Mouse (Mus musculus): Measurements from ENCODE around the gene Bdh2. TPM values are rescaled to one million over a fixed set of nuclear protein-coding genes. Genes with fewer than 3 reads are reported as not detected.
A peak's percentile ranks its signal among the peaks of the same experiment; 100 is the strongest.

The Bdh2 gene
- polyA plus RNA-seq, 2 experiments, result 12.2 to 16.8 TPM

DNA sequence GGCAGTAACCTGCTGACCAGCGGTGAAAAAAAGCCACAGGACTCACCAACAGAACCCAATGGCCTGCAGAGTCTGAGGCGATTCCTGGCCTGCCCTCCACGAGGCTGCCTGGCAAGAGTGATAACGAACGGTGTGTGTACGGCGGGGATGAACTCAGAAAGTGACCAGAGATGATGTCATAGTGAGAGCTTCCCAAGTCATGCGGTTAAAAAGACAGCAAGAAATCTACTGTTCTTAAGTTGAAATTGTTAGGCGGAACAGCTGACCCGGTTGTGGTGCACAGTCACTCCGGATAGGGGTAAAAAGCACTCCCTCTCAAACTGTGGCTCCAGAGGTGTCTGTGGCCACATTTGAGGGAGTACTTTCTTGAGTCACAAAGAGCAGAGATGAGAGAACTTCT lies 37.3 kb downstream of the Bdh2 start:
- Histone ChIP-seq H3K9ac (ENCODE audit: low read depth, low read length, severe bottlenecking) (no peak overlapping the region), H3K4me2 (replicated peaks; ENCODE audit: low read depth, low read length, severe bottlenecking) (no peak overlapping the region), H3K4me1 (ENCODE audit: control insufficient read depth, insufficient read depth, low read length) (no peaks in the 10 kb centered on the region), H3K4me3 (replicated peaks; ENCODE audit: low read length) (no peak overlapping the region), H3K9me3 (ENCODE audit: control insufficient read depth, low read length) (peaks cover 5% of the 10 kb centered on the region; the same call in 1 of the 2 replicates), H3K27me3 (ENCODE audit: control insufficient read depth, insufficient read depth, low read length) (no peaks in the 10 kb centered on the region), H3K36me3 (ENCODE audit: control insufficient read depth, insufficient read depth, low read length) (no peaks in the 10 kb centered on the region), H3K27ac (replicated peaks; ENCODE audit: low read depth, low read length) (no peak overlapping the region)
- DNase-seq (ENCODE audit: low spot score) (no peak), ATAC-seq (ENCODE audit: low FRiP score, low read depth) (no peak)
- 88% methylated on average over 11 of the region's 11 CpGs for WGBS
- TF ChIP-seq POLR2A (IDR thresholded peaks at IDR 0.05; ENCODE audit: borderline replicate concordance, extremely low read depth, insufficient read depth, insufficient read length), result no peak

DNA sequence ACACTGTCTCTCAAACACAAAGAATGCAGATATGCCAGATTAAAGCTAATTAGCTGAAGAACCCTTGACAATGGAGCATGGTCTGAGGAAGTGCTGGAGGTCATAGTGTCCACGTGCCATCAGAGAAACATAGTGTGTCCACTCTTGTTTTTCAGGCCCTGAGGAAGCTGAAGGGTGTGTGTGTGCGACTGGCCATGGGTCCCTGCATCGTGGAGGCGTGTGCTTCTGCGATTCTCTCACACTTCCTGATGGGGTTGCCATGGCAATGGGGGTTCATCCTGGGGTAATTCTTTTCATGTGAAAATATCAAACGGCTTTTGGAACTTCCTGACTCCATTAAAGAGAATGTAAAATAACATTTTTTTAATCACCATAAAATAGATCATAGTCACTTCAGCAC lies 43.3 kb downstream of the Bdh2 start:
- Histone ChIP-seq H3K4me3 (replicated peaks; ENCODE audit: low read length) (no peak overlapping the region), H3K4me1 (ENCODE audit: control insufficient read depth, insufficient read depth, low read length) (no peaks in the 10 kb centered on the region), H3K4me2 (replicated peaks; ENCODE audit: low read depth, low read length, severe bottlenecking) (no peak overlapping the region), H3K36me3 (ENCODE audit: control insufficient read depth, insufficient read depth, low read length) (no peaks in the 10 kb centered on the region), H3K27ac (replicated peaks; ENCODE audit: low read depth, low read length) (no peak overlapping the region), H3K27me3 (ENCODE audit: control insufficient read depth, insufficient read depth, low read length) (no peaks in the 10 kb centered on the region), H3K9me3 (ENCODE audit: control insufficient read depth, low read length) (no peaks in the 10 kb centered on the region), H3K9ac (ENCODE audit: low read depth, low read length, severe bottlenecking) (no peak overlapping the region)
- ATAC-seq (ENCODE audit: low FRiP score, low read depth) (no peak), DNase-seq (ENCODE audit: low spot score) (no peak)
- no peak for TF ChIP-seq POLR2A (IDR thresholded peaks at IDR 0.05; ENCODE audit: borderline replicate concordance, extremely low read depth, insufficient read depth, insufficient read length)
- 67% methylated on average over 6 of the region's 6 CpGs for WGBS

DNA sequence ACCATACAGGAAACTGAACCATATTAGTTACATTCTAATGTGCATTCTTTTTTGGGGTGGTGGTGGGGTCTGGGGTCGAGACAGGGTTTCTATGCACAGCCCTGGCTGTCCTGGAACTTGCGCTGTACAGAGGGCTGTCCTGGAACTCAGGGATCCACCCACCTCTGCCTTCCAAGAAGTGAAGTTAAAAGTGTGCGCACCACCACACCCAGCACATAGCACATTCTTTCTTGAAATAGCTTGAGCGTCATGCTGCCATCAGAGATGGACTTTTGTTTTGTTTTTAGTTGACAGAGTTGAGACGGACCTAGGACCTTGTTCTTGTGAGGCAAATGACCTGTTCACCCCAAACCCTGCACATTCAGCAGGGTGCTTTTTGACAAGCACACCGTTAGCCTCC lies 46.2 kb downstream of the Bdh2 start:
- Histone ChIP-seq H3K36me3 (ENCODE audit: control insufficient read depth, insufficient read depth, low read length) (no peaks in the 10 kb centered on the region), H3K9me3 (ENCODE audit: control insufficient read depth, low read length) (no peaks in the 10 kb centered on the region), H3K4me1 (ENCODE audit: control insufficient read depth, insufficient read depth, low read length) (no peaks in the 10 kb centered on the region), H3K27ac (replicated peaks; ENCODE audit: low read depth, low read length) (no peak overlapping the region), H3K27me3 (ENCODE audit: control insufficient read depth, insufficient read depth, low read length) (no peaks in the 10 kb centered on the region), H3K4me2 (replicated peaks; ENCODE audit: low read depth, low read length, severe bottlenecking) (no peak overlapping the region), H3K9ac (ENCODE audit: low read depth, low read length, severe bottlenecking) (no peak overlapping the region), H3K4me3 (replicated peaks; ENCODE audit: low read length) (no peak overlapping the region)
- DNase-seq (ENCODE audit: low spot score) (no peak), ATAC-seq (ENCODE audit: low FRiP score, low read depth) (no peak)
- WGBS, result 80% methylated on average over 6 of the region's 6 CpGs
- TF ChIP-seq POLR2A (IDR thresholded peaks at IDR 0.05; ENCODE audit: borderline replicate concordance, extremely low read depth, insufficient read depth, insufficient read length), result no peak

DNA sequence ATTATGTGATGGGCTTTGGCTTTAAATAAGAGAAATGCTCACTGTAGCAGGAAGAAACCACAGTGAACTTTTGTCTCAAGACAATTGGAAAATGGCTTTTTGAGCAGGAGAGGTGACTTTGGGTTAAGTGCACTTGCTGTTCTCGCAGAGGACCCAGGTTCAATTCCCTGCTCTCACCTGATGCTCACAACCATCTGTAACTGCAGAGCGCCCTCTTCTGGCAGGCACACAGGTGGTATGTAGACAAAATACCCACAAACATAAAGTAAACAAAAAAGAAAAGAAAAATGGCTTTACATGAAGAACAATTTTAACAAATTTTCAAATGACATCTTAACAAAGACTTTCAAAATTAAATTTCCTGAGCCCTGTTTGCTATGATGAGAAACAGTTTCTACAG lies 46.6 kb downstream of the Bdh2 start:
- ATAC-seq (ENCODE audit: low FRiP score, low read depth) (no peak), DNase-seq (ENCODE audit: low spot score) (no peak)
- no peaks in the 10 kb centered on the region for H3K36me3 ChIP-seq (ENCODE audit: control insufficient read depth, insufficient read depth, low read length)
- no peak overlapping the region for H3K27ac ChIP-seq (replicated peaks; ENCODE audit: low read depth, low read length)
- no peaks in the 10 kb centered on the region for H3K4me1 ChIP-seq (ENCODE audit: control insufficient read depth, insufficient read depth, low read length)
- WGBS, result 55% methylated on average over 2 of the region's 2 CpGs
- H3K4me2 ChIP-seq (replicated peaks; ENCODE audit: low read depth, low read length, severe bottlenecking), result no peak overlapping the region
- no peaks in the 10 kb centered on the region for H3K27me3 ChIP-seq (ENCODE audit: control insufficient read depth, insufficient read depth, low read length)
- no peak overlapping the region for H3K4me3 ChIP-seq (replicated peaks; ENCODE audit: low read length)
- no peaks in the 10 kb centered on the region for H3K9me3 ChIP-seq (ENCODE audit: control insufficient read depth, low read length)
- H3K9ac ChIP-seq (ENCODE audit: low read depth, low read length, severe bottlenecking), result no peak overlapping the region
- TF ChIP-seq POLR2A (IDR thresholded peaks at IDR 0.05; ENCODE audit: borderline replicate concordance, extremely low read depth, insufficient read depth, insufficient read length), result no peak

DNA sequence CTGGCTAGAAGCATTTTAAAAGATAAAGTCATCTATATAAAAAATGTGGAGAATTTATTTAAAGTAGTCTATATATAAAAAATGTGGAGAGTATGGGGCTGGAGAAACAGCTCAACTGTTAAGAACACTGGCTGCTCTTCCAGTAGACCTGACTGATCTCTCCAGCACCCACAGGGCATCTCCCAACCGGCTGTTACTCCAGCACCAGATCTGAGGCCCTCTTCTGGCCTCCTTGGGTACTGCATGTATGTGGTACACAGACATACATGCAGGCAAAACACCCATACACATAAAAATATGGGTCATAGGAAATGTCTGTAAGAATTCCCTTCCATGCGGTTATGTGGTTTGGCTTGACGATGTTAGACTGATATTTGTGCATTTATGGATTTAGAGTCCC lies 47.5 kb downstream of the Bdh2 start:
- no peak overlapping the region for H3K9ac ChIP-seq (ENCODE audit: low read depth, low read length, severe bottlenecking)
- no peaks in the 10 kb centered on the region for H3K4me1 ChIP-seq (ENCODE audit: control insufficient read depth, insufficient read depth, low read length)
- no peak for TF ChIP-seq POLR2A (IDR thresholded peaks at IDR 0.05; ENCODE audit: borderline replicate concordance, extremely low read depth, insufficient read depth, insufficient read length)
- DNase-seq (ENCODE audit: low spot score) (peak; percentile 9), ATAC-seq (ENCODE audit: low FRiP score, low read depth) (no peak)
- H3K4me3 ChIP-seq (replicated peaks; ENCODE audit: low read length), result no peak overlapping the region
- no peaks in the 10 kb centered on the region for H3K36me3 ChIP-seq (ENCODE audit: control insufficient read depth, insufficient read depth, low read length)
- no peak overlapping the region for H3K4me2 ChIP-seq (replicated peaks; ENCODE audit: low read depth, low read length, severe bottlenecking)
- H3K9me3 ChIP-seq (ENCODE audit: control insufficient read depth, low read length), result no peaks in the 10 kb centered on the region
- WGBS, result 45% methylated on average over 3 of the region's 3 CpGs
- no peak overlapping the region for H3K27ac ChIP-seq (replicated peaks; ENCODE audit: low read depth, low read length)
- H3K27me3 ChIP-seq (ENCODE audit: control insufficient read depth, insufficient read depth, low read length), result no peaks in the 10 kb centered on the region

DNA sequence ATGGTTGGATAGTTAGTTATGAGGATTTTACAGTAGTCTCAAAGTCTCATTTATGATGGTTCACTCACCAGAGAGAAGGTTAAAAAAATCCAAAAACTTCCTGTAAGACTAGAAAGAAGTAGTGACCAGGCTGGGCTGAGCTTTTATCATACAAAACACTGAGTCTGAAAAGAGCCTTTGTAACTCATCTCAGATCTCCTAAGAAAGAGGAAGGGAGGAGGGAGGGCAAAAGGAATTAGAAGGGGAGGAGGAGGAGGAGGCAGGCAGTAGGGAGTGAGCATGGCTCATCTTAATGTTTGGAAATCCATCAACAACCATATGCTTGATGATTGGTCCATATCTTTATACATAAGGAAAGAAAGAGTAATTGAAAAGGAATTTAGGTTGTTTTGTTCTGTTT lies 51.7 kb downstream of the Bdh2 start:
- DNase-seq (ENCODE audit: low spot score), result no peak
- Histone ChIP-seq H3K4me2 (replicated peaks; ENCODE audit: low read depth, low read length, severe bottlenecking) (no peak overlapping the region), H3K27me3 (ENCODE audit: control insufficient read depth, insufficient read depth, low read length) (no peaks in the 10 kb centered on the region), H3K4me1 (ENCODE audit: control insufficient read depth, insufficient read depth, low read length) (no peaks in the 10 kb centered on the region), H3K9me3 (ENCODE audit: control insufficient read depth, low read length) (no peaks in the 10 kb centered on the region), H3K9ac (ENCODE audit: low read depth, low read length, severe bottlenecking) (no peak overlapping the region), H3K4me3 (replicated peaks; ENCODE audit: low read length) (no peak overlapping the region), H3K36me3 (ENCODE audit: control insufficient read depth, insufficient read depth, low read length) (no peaks in the 10 kb centered on the region), H3K27ac (replicated peaks; ENCODE audit: low read depth, low read length) (no peak overlapping the region)
- no peak for ATAC-seq (ENCODE audit: low FRiP score, low read depth)
- TF ChIP-seq POLR2A (IDR thresholded peaks at IDR 0.05; ENCODE audit: borderline replicate concordance, extremely low read depth, insufficient read depth, insufficient read length), result no peak
